Mouse (Mus musculus): ENCODE data around the gene Sp100.

DNA sequence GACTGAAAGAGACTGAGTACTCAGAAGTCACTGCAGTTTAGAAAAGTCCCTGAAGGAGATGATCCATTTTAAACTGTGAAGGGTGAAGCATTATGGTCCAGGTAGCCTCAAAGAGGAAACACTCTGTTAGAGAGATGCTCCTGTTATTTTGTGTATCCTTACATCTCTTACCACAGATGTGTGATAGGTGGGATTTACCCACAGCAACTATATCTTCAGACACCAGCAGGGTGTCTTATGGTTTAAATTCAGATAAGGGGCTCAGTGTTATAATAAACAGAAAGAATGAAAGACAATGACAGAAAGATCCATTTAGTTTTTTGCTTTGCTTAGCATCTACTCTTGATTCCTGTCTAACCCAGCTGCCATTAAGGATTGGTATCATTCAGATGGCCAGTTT lies 14.5 kb downstream of the Sp100 start:
- no peak for TF ChIP-seq CTCF (IDR thresholded peaks at IDR 0.05)
- no peak for TF ChIP-seq EP300 (IDR thresholded peaks at IDR 0.05)
